9 mouse cellular contexts compared by ENCODE assay signal in the genomic region with DNA sequence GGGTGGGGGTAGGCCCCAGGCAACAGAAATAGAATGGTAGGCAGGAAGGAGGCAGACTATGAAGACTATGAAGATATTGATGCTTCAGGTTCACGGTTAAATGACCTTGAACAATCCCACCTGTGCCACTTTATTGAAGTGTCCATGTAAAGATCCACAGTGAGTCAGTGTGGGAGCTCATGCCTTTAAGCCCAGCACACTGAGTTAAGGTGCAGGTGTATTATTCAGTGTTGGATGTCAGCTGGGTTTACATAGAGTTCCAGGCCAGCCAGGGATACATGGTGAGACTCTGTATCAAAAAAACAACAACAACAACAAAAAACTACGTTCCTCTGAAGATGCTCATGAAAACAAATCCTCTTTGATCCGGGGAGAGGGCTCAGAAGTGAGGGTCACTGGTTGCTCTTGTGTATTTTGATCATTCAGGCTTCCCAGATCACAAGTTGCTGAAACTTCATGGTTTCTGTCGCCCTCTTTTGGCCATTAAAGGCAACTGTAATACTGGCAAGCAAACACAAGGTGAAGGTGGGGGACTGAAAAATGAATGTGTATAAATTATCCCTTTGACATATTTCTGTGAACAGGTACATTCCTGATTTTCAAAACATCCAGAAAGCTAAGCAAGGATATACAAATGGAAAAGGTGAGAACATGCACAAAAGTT. TPM values are rescaled to one million over a fixed set of nuclear protein-coding genes. Genes with fewer than 3 reads are reported as not detected.
DNase-seq lines count a peak whose midpoint lies in the region; ATAC-seq and TF ChIP-seq lines count a peak whose summit lies in the region.
"Had no signal": no experiment of that assay in that cellular context is flagged by ENCODE, and none has a peak within 500 bp of the region (broad histone marks: within the 10 kb centered on the region; RNA-seq: fewer than 3 reads in every experiment).

No protein-coding gene starts in this region.

- in situ Hi-C loops in ES-E14 (cut with MboI; ENCODE audit: low sequenced_read_pairs in 2 of 2, unreplicated experiment in 2 of 2) = no loop called here

- no peak overlapping the region for H3K9ac ChIP-seq in ES-E14 (ENCODE audit: insufficient read depth, low read depth, low read length, poor library complexity, severe bottlenecking)

- H3K4me1 ChIP-seq in ES-E14 (ENCODE audit: control insufficient read depth in 2 of 2, insufficient read depth in 2 of 2, low read length in 2 of 2, poor library complexity in 1 of 2) = no peaks in the 10 kb centered on the region

- H3K9me3 ChIP-seq in ES-E14 (ENCODE audit: control insufficient read depth, insufficient read depth, low read depth, low read length) = no peaks in the 10 kb centered on the region

- no peaks in the 10 kb centered on the region for H3K36me3 ChIP-seq in ES-E14 (ENCODE audit: control insufficient read depth, insufficient read depth, low read length, poor library complexity, severe bottlenecking)

- DNase-seq in layer of hippocampus, adult 2 months (ENCODE audit: low spot score in 2 of 2) = peak; percentile 27 to 42
- DNase-seq in layer of hippocampus, adult 9-11 months = no peak
- DNase-seq in ES-E14 (ENCODE audit: low read depth, low spot score) = peak; percentile 44
- DNase-seq in cerebellum, adult 9-10 months = peak; percentile 57
- DNase-seq in left cerebral cortex, postnatal 4 days = peak; percentile 3
- DNase-seq in retina, embryonic 14.5 days (ENCODE audit: low spot score) = peak; percentile 82

- no peak overlapping the region for H3K27ac ChIP-seq in layer of hippocampus, adult 2 months
- no peak overlapping the region for H3K27ac ChIP-seq in ES-E14 (ENCODE audit: insufficient read depth, low read depth, low read length, poor library complexity, severe bottlenecking)

- intact Hi-C loops in left cerebral cortex, postnatal 4 days (cut with DNase I) = loop anchor here (5.0 kb wide), 1 partner anchor 61 kb away; no protein-coding TSS in a partner anchor

- ATAC-seq in hematopoietic stem cell, adult 5-6 weeks (replicated peaks in 1 of 2; ENCODE audit: insufficient read depth in 1 of 2, low FRiP score in 2 of 2, low TSS enrichment in 1 of 2, low read depth in 1 of 2, poor library complexity in 2 of 2, severe bottlenecking in 2 of 2) = peak; percentile 53 to 62; a peak in 2 of 4 replicates
- ATAC-seq in erythroid progenitor cell, adult 5-6 weeks (replicated peaks; ENCODE audit: low FRiP score, poor library complexity, severe bottlenecking) = no peak

- H3K4me3 ChIP-seq in layer of hippocampus, adult 2 months = no peak overlapping the region
- no peak overlapping the region for H3K4me3 ChIP-seq in ES-E14 (ENCODE audit: insufficient read depth in 1 of 2, low read depth in 1 of 2, low read length in 2 of 2, poor library complexity in 1 of 2, severe bottlenecking in 1 of 2)
- H3K4me3 ChIP-seq: erythroblast, embryonic 14.5 days had no signal

- TF ChIP-seq CTCF in layer of hippocampus, adult 2 months (conservative IDR thresholded peaks at IDR 0.05) = peak; percentile 95

TF ChIP-seq in ES-E14, 5 proteins besides CTCF, POLR2A, EP300 and RAD21:
- TF ChIP-seq ZC3H11A (IDR thresholded peaks at IDR 0.05; ENCODE audit: borderline replicate concordance, low read depth, low read length) (peak; percentile 56), MAFK (IDR thresholded peaks at IDR 0.05; ENCODE audit: insufficient read depth, low read depth, low read length) (no peak), CHD2 (IDR thresholded peaks at IDR 0.05; ENCODE audit: low read depth, low read length) (no peak), ZNF384 (IDR thresholded peaks at IDR 0.05; ENCODE audit: low read depth, low read length) (no peak), HCFC1 (IDR thresholded peaks at IDR 0.05; ENCODE audit: borderline replicate concordance, insufficient read depth, low read length) (no peak)

RNA-seq across cellular contexts. Expression of gene H2-M10.4, which starts 43.9 kb away (rescaled TPM):
- total RNA-seq in layer of hippocampus, adult 2 months (2021) = not detected
- not detected in 2 replicates for total RNA-seq in ES-E14 (2012; rRNA removed)
- total RNA-seq in hematopoietic stem cell, adult 5-6 weeks (2017) = not detected in 2 replicates
- total RNA-seq in left cerebral cortex, postnatal 4 days (2021) = not detected
- total RNA-seq in erythroid progenitor cell, adult 5-6 weeks (2015; ENCODE audit: low replicate concordance) = not detected in 2 replicates
- total RNA-seq in erythroid progenitor cell, adult 5-6 weeks (2017; ENCODE audit: low replicate concordance) = not detected in 2 replicates

RNA-seq across cellular contexts. Expression of gene H2-M10.3, which starts 50.0 kb away (rescaled TPM):
- not detected for total RNA-seq in layer of hippocampus, adult 2 months (2021)
- total RNA-seq in ES-E14 (2012; rRNA removed) = not detected in 2 replicates
- not detected in 2 replicates for total RNA-seq in hematopoietic stem cell, adult 5-6 weeks (2017)
- total RNA-seq in left cerebral cortex, postnatal 4 days (2021) = not detected
- not detected in 2 replicates for total RNA-seq in erythroid progenitor cell, adult 5-6 weeks (2015; ENCODE audit: low replicate concordance)
- total RNA-seq in erythroid progenitor cell, adult 5-6 weeks (2017; ENCODE audit: low replicate concordance) = not detected in 2 replicates
